Mouse (Mus musculus): ENCODE measurements around the gene Wbp1l.

GRCm38 (mm10) chr19:46587823-46588508 lies 10.9 kb upstream of the Wbp1l start:
- TF ChIP-seq CTCF (IDR thresholded peaks at IDR 0.05; ENCODE audit: low read depth, low read length) = peak; percentile 97
- TF ChIP-seq POLR2A (IDR thresholded peaks at IDR 0.05; ENCODE audit: insufficient read depth, low read length) = no peak
